Mouse (Mus musculus): ENCODE measurements at regions not wholly inside any gene's neighbourhood (a gene's known extent, or its start where the extent isn't known, plus 50 kb on each side); places are given as distances from the start of the nearest gene placed in this dataset.
"Not testable (repeated sequence)": the region's sequence is repeated elsewhere in the genome, so short reads cannot be mapped to it uniquely, and the experiment has no call there.

DNA sequence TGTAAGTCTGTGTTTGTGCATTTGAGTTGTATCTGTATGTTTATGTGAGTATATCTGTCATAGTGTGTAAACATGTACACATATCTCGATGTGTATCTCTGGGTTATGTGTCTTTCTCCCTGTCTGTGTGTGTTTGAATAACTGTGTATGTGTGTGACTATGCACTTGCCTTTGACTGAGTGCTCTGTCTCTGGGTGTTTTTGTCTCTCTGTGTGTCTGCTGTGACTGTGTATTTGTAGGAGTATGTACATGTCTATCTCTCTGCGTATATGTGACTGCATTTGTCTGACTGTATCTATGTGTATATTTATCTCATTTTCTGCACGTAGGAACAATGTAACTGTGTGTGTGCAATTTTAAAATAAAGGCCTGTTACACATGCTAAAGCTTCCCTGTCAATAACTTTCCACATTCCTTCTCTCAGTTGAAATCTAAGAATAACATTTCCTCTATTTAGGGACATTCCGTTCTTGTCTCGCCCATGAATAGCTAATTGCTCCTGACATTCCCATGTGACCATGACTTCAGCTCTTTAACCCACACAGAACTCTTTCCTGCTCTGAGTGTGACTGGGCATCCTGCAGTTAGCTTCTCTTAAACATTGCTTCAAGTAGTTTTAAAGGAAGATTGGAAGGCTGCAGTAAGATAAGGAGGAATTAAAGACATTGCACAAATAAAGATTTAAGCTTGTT is 257.2 kb upstream of the Klf6 start:
- DNase-seq (ENCODE audit: low spot score in 2 of 2) = no peak

DNA sequence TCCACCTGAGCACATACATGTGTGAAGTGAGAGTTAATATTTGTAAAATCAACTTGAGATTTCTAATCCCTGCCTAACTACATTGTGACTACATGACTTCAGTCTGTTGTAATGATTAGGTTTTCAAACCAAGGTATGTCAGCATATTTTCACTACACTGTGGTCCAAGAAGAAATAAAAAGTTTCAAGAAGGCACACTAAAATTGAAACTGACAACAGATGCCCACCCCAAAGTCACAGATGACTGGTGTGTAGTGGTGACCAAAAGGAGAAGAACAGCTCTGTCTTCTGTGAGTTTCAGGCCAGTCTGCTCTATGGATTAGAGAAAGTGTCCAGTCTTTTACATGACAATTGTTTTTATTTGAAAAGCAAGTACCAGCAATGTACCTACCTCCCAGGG is 255.9 kb upstream of the Klf6 start:
- DNase-seq (ENCODE audit: low spot score in 2 of 2) = no peak

DNA sequence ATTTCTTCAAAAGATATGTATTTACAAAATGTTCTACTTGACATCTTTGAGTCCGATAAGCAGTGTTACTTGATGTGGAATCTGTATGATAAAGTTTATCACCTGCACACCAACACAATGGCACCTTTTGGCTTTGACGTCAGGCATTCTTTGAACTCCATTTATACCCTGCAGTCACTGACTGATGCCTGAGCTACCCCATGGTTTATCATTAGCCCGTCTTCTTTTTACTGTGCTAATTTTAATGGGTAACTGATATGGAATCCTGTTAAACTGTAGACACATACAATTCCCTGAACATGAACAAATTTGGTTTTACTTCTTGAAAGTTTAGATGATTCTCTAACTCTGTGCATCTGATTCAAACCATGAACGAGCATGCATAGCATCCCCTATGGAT is 253.8 kb upstream of the Klf6 start:
- DNase-seq (ENCODE audit: low spot score in 2 of 2) = no peak

DNA sequence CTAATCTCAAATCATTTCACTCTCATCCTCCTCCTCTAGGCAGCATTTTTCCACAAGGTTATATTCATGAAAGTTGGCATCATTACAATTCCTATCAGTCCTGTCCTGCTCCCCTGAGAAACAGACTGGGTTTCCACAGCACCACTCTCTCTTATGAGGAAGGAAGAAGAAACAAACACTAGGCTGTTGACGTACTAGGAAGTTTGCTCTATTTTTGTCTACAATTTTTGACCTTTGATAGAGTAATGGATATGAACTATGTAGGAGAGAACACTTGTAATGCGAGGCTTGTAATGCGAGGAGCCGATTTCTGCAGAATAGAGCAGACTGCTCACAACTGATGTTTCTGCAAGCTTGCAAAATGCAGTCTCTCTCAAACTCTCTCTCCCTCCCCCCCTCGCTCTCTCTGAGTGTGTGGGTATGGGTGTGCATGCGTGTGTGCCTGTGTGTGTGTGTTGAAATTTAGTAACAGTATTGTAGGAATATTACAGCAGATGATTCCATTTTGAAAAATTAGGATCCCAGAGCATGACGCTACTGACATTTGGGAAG is 247.0 kb upstream of the Klf6 start:
- no peak for DNase-seq (ENCODE audit: low spot score in 2 of 2)

DNA sequence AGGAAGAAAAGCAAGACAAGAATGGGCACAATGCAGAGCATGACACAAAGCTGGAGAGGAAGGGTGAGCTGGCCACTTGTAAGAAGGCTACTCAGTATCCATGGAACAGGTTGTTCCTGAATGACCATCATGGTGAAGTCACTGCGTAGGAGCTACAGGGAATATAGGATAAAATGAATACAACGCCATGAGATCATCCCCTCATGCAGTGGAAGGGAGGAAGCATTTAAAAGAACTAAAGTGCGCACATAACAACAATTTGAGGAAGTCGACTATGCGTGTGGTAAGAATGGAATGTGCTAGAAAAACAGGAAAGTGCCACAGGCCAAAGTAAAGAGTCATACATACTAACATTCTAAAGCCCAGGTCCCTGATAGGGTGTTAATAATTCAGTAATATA is 246.4 kb upstream of the Klf6 start:
- DNase-seq (ENCODE audit: low spot score in 2 of 2) = no peak

DNA sequence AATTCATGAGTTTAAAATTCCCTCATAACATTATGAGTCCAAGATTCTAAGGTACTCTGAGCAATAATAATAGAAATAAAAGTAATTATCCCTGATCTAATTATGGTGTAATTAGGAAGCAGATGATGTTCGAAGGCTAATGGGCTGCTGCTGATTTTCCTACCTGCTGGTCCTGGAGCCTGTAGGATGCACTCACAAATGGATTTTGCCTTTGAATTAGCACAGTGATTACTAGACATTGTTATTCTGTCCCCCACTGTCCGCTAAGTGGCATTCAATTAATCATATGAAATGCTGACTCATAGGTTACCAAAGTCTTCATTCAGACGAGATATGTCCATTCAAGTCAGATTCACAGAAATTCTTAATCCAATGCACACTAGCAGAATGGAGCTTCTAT is 246.0 kb upstream of the Klf6 start:
- DNase-seq (ENCODE audit: low spot score in 2 of 2) = no peak

DNA sequence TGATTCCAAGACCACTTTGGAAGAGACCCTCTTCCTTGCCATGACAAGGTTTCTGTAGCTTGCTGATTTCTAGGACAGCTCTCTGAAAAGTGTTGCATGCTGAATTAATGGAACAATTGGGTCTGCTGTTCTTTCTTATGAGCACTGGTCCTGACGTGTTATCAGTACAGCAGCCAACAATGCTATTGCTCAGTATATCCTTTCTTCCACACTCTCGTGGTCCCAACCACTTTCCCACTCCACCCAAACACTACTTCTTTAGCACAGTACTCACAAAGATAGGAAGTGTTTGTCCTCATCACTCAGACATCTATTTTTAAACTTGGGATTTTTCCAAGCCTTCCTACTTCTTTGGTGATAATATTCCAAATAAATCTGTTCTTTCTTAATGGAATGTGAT is 233.2 kb upstream of the Klf6 start:
- no peak for DNase-seq (ENCODE audit: low spot score in 2 of 2)

DNA sequence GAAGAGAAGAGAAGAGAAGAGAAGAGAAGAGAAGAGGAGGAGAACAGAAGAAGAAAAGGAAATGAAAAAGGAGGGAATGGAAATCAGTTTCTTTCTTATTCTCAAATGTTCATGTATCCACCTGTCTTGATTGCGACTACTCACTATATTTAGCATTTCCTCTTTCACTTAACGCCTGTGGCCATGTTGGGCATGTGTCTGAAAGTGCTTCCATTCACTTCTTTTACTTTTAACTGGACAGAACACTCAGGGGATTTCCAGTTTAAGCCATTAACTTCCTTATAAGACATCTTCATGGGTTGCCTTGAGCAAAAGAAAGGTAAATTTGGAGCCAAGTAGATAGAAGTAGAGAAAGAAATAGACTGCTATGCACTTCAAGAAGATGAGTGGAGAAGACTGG is 226.3 kb upstream of the Klf6 start:
- no peak for DNase-seq (ENCODE audit: low spot score in 2 of 2)

DNA sequence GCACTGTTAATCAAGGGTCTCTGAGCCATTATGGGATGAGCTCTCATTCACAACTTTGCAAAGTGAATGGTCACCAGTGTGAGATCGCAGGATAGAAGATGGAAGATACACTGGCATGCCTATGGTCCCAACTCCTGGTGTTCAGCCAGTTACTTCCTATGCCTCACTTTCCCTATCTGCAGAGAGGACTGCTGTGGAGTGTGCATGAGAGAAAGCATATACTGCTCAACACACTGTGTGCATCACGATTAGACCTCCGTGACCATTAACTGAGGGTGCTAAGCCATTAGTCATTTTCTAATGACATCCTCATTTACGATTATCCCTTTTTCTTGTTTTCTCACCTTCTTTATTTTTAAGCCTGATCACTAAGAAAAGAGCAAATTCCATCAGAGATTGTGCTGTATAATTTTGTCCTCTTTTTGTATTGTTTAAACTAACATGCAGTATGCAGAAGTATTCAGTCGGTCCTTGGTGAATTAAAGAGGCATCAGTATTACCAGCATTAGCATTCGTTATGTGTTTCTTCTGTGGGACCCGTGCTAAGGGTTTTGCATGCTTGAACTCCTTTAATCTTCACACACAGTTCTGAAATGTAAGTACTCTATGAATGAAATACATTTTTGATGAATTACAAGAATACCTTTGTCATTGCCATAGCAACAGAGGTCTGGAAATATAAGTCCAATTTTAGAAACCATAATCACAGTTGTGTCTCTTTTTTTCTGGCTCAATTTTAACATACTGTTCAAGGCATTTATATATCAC is 219.4 kb upstream of the Klf6 start:
- no peak for DNase-seq (ENCODE audit: low spot score in 2 of 2)

DNA sequence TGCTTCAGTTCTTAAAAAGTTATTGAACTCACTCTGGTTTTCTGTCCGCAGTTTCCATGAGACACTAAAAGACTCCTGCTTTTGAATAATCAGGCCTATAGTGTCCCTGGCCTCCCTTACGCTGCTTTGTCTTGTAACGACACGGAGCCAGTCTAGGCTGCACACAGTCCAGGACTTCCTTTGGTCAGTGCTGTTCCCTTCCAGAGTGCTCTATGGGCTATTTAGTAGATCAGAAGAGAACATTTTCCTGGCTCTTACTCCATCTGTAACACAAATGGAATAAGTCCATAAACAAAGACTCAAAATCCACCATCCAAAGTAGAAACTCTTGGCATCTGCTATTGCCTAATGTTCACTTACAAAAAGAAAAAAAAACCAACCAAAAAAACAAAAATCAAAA is 213.0 kb upstream of the Klf6 start:
- no peak for DNase-seq (ENCODE audit: low spot score in 2 of 2)

DNA sequence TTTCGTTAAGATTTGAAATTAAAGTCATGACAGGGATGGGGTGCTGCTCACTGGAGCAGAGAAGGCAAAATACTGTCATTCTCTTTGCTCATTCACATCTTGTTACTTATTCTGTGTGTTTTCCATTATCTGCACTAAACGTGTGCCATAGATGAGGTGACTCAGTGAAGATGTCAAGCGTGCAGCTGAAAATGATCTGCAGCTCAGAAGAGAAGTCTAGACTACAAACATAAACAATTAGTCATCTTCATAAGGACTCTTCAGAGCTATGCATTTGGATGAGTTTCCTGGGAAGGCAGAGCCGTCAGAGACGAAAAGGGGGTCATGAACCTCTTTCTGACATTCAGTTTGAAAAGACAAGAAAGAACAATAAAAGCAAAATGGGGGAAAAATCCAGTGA is 203.7 kb upstream of the Klf6 start:
- no peak for DNase-seq (ENCODE audit: low spot score in 2 of 2)

DNA sequence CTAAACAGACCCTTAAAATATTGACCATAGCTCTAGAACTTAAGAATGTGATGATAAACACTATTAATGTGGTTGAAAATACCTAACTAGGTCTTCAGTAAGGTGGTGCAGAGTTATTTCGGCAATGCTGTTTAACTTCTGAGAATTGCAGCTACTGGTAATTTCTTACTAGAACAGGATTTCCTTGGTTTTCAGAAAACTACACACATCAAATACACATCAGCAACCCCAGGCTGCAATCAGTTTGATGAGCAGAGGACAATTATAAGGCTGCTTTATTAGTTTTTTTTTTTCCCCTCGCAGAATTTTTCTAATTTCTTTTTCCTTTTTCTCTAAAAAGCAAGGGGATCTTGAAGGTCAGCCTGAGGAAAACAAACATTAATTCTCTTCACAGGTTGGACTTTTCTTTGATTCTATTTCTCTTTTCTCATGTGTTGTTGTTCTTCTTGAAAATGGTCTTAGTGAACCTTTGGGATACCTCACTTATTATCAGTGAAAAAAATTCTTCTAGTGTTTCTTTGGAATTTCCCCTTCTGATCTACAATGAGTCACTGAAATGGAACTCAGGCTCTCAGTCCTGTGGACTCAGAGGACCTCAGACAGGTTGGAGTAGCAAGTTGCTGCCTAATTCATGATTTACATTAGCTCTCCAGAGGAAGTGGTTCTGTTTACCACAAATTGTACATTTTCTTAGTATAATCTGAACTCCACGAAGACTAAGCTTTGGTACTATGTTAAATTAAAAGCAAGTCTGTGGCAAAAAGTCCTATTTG is 194.9 kb upstream of the Klf6 start:
- DNase-seq (ENCODE audit: low spot score in 2 of 2) = no peak

DNA sequence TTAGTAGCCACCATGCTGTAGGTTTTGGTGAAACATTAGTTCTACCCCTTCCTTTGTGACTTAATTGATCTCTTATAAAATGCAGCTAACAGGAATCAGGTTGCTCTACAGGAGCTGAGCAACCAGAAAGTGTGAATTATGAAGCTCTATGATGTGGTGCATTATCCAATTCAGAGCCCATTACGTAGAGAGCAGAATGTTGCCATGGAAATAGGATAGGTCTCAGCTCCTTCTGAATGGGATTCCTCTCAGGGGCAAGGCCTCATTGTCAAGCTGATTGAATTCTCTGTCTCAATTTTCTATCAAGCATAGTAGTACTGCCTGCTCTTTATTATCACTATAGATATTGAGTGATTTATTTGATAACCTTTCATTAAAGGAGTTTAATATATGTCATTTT is 185.6 kb upstream of the Klf6 start:
- no peak for DNase-seq (ENCODE audit: low spot score in 2 of 2)

DNA sequence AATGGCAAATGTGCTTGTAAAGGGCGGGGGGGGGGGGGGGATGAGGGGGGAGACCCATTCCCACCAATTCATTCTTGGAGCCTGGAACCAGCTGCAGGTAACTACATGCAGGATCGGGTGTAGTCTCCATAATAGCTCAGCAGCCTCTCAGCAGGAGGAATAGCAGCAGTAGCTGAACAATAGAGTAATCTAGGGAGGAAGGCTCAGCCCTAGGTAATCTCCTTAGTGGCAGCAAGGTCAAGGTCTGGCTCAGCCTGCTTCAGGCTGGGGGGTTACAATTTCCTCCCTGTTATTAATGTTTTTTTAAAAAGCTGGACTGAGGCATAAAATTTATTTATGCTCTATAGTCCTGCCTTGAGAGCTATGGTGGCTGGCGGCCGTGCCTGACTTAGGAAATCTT is 171.2 kb upstream of the Klf6 start:
- no peak for DNase-seq (ENCODE audit: low spot score in 2 of 2)

DNA sequence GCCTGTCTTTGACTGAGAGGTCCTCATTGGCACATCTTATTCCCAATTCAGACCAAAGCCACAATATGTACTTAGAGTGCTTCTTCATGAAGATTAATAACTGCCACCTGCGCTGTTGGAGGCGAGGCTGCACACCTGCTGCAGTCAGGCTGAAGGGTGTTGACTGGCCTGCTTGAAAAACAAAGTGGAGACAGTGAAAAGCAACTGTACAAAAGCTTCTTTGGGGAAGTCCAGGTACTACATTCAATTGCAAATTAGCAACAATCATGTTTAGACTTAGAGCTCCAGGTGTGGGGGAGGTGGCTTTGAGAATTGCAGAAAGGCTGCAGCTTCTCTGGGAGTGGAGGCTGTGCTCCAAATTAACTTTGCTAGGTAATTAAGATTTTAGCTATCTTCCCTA is 170.6 kb upstream of the Klf6 start:
- not testable (repeated sequence) for DNase-seq (ENCODE audit: low spot score in 2 of 2)

DNA sequence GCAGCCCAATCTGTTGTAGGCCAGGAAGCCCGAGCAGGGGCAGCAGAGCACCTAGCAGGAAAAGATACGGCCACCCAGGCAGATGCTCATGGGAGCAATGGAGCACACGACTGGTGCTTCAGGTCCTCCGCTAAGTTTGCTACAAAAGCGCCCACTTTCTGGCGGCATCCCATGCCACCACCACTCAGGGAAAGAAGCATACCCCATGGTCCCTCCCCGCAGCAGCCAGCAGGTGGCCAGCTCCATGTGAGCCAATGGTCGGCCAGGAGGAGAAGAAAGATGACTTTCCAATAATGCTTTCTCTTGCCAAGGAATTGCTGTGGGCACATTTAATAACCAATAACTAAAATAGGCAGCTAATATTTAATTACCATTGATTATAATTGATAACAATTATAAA is 166.7 kb upstream of the Klf6 start:
- no peak for DNase-seq (ENCODE audit: low spot score in 2 of 2)

DNA sequence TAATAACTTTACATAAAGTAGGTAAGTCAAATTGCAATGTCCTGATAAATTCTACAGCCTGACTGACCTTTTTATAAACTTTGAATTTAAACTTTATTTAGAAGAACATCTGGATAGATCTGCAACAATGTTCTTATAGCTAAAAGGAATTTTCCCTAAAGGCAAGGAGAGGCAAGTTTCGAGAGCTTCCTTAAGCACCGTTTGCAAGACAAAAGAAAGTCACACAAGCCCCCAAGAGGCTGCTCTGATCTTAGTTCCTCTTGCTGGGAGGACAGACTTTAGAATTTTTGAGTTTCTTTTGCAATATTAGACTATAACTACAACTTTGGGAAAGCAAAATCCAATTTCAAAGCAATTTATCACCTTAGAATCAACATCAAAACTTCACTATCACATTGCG is 165.7 kb upstream of the Klf6 start:
- not testable (repeated sequence) for DNase-seq (ENCODE audit: low spot score in 2 of 2)

DNA sequence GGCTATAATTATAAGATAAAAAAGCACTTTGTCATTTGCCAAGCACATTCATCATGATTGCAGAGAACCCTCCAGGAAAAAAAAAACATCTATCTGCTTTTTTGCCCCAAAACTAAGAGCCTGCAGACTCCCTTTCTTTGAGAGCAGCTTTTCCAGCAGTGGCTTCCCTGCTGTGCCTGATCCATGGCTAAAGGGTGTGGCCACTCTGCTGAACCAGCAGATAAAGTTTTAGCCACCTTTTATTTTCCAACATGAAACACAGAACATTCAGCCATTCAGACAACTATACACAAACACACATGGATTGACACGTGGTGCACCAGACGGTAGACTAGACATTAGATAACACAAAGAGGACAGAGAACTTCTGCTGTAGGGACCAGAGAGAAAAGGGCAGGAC is 164.9 kb upstream of the Klf6 start:
- no peak for DNase-seq (ENCODE audit: low spot score in 2 of 2)

DNA sequence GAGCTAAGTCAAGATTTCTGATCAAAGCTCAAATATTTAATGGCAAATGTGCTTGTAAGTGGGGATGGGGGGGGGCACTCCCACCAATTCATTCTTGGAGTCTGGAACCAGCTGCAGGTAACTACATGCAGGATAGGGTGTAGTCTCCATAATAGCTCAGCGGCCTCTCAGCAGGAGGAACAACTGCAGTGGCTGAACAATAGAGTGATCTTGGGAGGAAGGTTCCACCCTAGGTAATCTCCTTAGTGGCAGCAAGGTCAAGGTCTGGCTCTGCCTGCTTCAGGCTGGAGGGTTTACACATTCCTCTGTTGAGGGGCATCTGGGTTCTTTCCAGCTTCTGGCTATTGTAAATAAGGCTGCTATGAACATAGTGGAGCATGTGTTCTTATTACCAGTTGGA is 164.0 kb upstream of the Klf6 start:
- not testable (repeated sequence) for DNase-seq (ENCODE audit: low spot score in 2 of 2)

DNA sequence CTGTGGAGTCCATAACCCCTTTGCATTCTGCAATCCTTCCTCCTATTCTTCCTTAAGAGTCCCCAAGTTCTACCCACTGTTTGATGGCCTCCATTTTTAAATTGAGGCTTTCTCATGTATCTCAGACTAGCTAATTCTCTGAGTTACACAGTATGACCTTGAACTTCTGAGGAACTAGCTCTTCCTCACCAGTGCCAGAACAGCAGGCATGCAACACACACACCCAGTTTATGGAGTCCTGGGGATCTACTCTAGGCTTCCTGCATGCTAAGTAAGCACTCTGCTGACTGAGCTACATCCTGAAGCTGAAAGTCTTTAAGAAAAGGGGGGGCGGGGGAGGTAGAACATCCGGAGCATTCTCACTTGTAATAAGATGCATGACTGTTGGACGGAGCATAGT is 159.2 kb upstream of the Klf6 start:
- no peak for DNase-seq (ENCODE audit: low spot score in 2 of 2)

DNA sequence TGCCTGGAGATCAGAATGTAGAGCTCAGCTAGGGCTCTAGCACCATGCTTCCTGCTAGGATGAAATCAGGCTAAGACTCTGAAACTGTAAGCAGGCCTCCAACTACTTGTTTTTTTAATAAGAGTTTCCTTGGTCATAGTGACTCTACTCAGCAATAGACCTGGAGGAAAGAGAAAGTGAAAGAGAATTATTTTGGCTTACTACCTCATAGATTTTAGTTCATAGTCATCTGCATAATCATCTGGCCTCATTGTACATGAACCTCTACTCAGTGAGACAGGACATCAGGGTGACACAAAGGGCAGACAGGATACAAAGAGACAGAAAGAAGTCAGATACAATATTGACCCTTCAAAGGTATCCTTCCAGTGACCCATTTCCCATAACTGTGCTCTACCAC is 156.3 kb upstream of the Klf6 start:
- DNase-seq (ENCODE audit: low spot score in 2 of 2) = no peak

DNA sequence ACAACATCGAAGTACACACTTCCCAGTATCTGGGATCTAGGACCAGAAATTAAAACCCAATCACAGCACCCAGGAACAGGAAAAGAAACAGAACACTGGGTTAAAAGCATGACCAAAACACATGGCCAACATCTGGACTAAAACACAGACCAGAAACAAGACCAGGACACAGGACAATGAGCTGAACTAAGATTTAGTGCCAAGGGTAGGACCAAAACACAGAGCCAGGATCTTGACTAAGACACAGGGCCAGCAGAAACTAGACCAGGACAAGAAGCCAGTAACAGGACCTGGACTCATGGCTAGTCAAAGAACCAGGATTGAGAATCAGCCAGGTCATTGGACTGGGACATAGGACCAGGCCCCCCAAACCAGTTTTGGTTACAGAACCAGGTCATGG is 149.6 kb upstream of the Klf6 start:
- DNase-seq (ENCODE audit: low spot score in 2 of 2) = no peak
